Mouse (Mus musculus) heart, postnatal 0 days (tissue): ENCODE measurements at regions not wholly inside any gene's neighbourhood (a gene's known extent, or its start where the extent isn't known, plus 50 kb on each side); places are given as distances from the start of the nearest gene placed in this dataset.

Source experiments
- ATAC-seq: fragments of 200-750 bp; cut with Nextera tagmentation; 2 replicates; pipeline ENCODE4 v1.8.0; 2017; ENCODE audit warnings: low read depth, moderate number of reproducible peaks, moderate library complexity; ENCODE audit not compliant: insufficient read depth
- DNase-seq: peaks from one replicate; pipeline ENCODE4 v3.0.0-alpha.2; 2016; ENCODE audit warnings: low spot score
- H3K27ac ChIP-seq: fragments of 300-500 bp; sonication (generic); 2 replicates; pipeline ENCODE4 v1.5.1; 2014; ENCODE audit warnings: low read depth, mild to moderate bottlenecking
- H3K27me3 ChIP-seq: fragments of 300-500 bp; sonication (generic); 2 replicates; pipeline ENCODE4 v1.6.1; 2014; ENCODE audit warnings: low read length, mixed read lengths; ENCODE audit not compliant: control insufficient read depth, insufficient read depth
- H3K36me3 ChIP-seq: fragments of 300-500 bp; sonication (generic); replicated peaks from 2 replicates; pipeline ENCODE4 v1.6.1; 2014; ENCODE audit warnings: low read length, mixed read lengths; ENCODE audit not compliant: control insufficient read depth, insufficient read depth
- H3K4me1 ChIP-seq: fragments of 300-500 bp; sonication (generic); 2 replicates; pipeline ENCODE4 v1.6.1; 2014; ENCODE audit warnings: antibody characterized with exemption; ENCODE audit not compliant: control insufficient read depth, insufficient read depth
- H3K4me2 ChIP-seq: fragments of 300-500 bp; sonication (generic); 2 replicates; pipeline ENCODE4 v1.6.1; 2014; ENCODE audit warnings: low read depth, mild to moderate bottlenecking, low read length, moderate library complexity
- H3K4me3 ChIP-seq: fragments of 300-500 bp; sonication (generic); 2 replicates; pipeline ENCODE4 v1.5.1; 2014; ENCODE audit warnings: low read depth, low read length
- H3K9ac ChIP-seq: fragments of 300-500 bp; sonication (generic); replicated peaks from 2 replicates; pipeline ENCODE4 v1.6.1; 2014; ENCODE audit warnings: low read depth, low read length, mixed read lengths
- H3K9me3 ChIP-seq: fragments of 300-500 bp; sonication (generic); replicated peaks from 2 replicates; pipeline ENCODE4 v1.6.1; 2016; ENCODE audit warnings: low read length; ENCODE audit not compliant: control insufficient read depth
- CTCF ChIP-seq: IDR thresholded peaks from 2 replicates; pipeline ENCODE4 v1.5.1; 2016; ENCODE audit warnings: antibody characterized with exemption, control low read depth, low read depth
- EP300 ChIP-seq: IDR thresholded peaks from 2 replicates; pipeline ENCODE4 v1.6.1; 2016; ENCODE audit warnings: antibody characterized with exemption, low read depth
- WGBS: fragments of 180-500 bp; shearing (Covaris S2); extraction: QIAGEN DNeasy Blood & Tissue Kit; methylation state at CpG from one replicate; pipeline ENCODE4 v1.1.7; 2014; 5-methylcytosine and 5-hydroxymethylcytosine counted together

DNA sequence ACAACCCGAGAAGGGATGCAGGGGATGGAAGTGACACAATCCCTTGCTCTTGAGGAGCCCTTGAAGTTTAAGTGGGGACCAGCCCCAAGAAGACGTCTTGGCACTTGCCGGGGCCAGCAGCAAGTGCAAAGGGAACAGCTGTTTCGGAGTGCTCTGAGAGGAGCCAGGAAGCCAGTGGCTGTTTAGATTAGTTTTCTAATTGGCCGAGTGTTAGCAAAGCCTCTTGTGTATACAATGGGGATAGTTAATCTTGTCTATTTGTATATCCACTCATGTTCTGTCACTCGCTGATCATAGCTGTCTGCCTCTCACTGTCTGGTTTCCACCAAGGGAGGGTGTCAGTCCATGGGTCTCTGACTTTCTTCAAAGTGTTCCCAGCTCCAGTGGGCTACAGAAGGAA, 76.6 kb upstream of the Cdon start:
- 26% methylated on average over 6 of the region's 6 CpGs for WGBS
- TF ChIP-seq CTCF: no peak
- TF ChIP-seq EP300: no peak
- H3K4me3 ChIP-seq: no peak overlapping the region
- H3K36me3 ChIP-seq: no peaks in the 10 kb centered on the region
- DNase-seq: no peak
- H3K4me1 ChIP-seq: peaks cover 55% of the 10 kb centered on the region
- H3K9ac ChIP-seq: no peak overlapping the region
- H3K9me3 ChIP-seq: no peaks in the 10 kb centered on the region
- ATAC-seq: no peak
- no peak overlapping the region for H3K27ac ChIP-seq
- no peaks in the 10 kb centered on the region for H3K27me3 ChIP-seq
- H3K4me2 ChIP-seq: no peak overlapping the region

DNA sequence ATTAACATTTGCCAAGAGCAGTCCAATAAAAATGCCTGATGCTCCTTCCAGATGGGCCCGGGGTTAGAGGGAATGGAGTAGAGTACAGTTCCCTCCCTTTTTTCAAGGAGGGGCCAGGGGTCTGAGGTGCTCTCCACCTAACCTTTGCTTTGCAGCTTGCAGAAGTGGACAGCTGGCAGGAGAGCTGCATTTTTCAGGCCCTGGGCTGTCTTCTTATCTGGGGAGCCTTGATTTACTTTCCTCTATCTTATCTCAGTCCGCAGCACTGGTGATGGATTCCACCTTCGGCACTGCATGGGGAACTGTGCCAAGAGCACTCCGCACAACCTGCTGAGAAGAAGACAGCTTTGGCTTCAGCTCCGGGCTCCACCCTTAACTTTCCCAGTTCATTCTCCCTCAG, 74.5 kb upstream of the Cdon start:
- Histone ChIP-seq H3K36me3 (no peaks in the 10 kb centered on the region), H3K9me3 (no peaks in the 10 kb centered on the region), H3K27ac (no peak overlapping the region), H3K4me2 (no peak overlapping the region), H3K4me1 (peaks cover 35% of the 10 kb centered on the region), H3K27me3 (no peaks in the 10 kb centered on the region), H3K4me3 (no peak overlapping the region), H3K9ac (no peak overlapping the region)
- ATAC-seq: no peak
- DNase-seq: no peak
- 13% methylated on average over 5 of the region's 5 CpGs for WGBS
- TF ChIP-seq CTCF (no peak), EP300 (no peak)

DNA sequence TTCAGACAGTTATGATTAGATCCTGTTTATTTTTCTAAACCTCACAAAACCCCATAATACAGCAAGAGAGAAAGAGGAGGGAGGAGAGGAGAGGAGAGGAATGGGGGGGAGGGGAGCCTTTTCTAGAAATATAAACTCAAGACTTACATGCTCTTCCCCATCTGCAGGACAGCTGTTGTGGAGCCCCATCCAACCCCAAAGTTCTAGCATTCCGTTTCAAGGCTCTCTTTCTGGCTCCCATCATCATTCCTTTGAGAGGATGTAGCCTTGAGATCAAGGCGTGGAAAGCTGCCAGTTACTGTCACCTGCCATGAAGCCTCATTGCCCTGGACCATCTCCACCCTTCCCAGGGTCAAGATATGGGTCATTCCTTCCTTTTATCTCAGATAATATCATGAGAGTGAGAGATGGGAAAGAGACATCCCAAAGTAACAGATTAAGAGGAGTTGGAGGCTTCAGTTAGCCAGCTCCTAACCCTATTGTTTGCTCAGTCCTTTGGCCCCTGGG, 70.8 kb upstream of the Cdon start:
- 76% methylated on average over 2 of the region's 2 CpGs for WGBS
- no peak overlapping the region for H3K9ac ChIP-seq
- no peaks in the 10 kb centered on the region for H3K27me3 ChIP-seq
- H3K36me3 ChIP-seq: no peaks in the 10 kb centered on the region
- no peaks in the 10 kb centered on the region for H3K9me3 ChIP-seq
- no peak overlapping the region for H3K4me3 ChIP-seq
- no peak overlapping the region for H3K27ac ChIP-seq
- no peak for TF ChIP-seq EP300
- TF ChIP-seq CTCF: no peak
- DNase-seq (no peak), ATAC-seq (no peak)
- peaks cover 7% of the 10 kb centered on the region for H3K4me1 ChIP-seq
- H3K4me2 ChIP-seq: no peak overlapping the region

GRCm38 (mm10) chr9:35351576-35351975, 69.4 kb upstream of the Cdon start:
- TF ChIP-seq EP300 (no peak), CTCF (no peak)
- Histone ChIP-seq H3K9me3 (no peaks in the 10 kb centered on the region), H3K36me3 (no peaks in the 10 kb centered on the region), H3K4me1 (peaks cover 7% of the 10 kb centered on the region), H3K27ac (no peak overlapping the region), H3K27me3 (no peaks in the 10 kb centered on the region), H3K4me3 (no peak overlapping the region), H3K9ac (no peak overlapping the region), H3K4me2 (no peak overlapping the region)
- 52% methylated on average over 5 of the region's 5 CpGs for WGBS
- no peak for ATAC-seq
- DNase-seq: no peak

- no peak for ATAC-seq
- peaks cover 7% of the 10 kb centered on the region for H3K4me1 ChIP-seq
- H3K9ac ChIP-seq: no peak overlapping the region
- H3K27ac ChIP-seq: no peak overlapping the region
- no peaks in the 10 kb centered on the region for H3K36me3 ChIP-seq
- H3K4me2 ChIP-seq: no peak overlapping the region
- H3K4me3 ChIP-seq: no peak overlapping the region
- no peak for TF ChIP-seq CTCF
- no peak for TF ChIP-seq EP300
- H3K27me3 ChIP-seq: no peaks in the 10 kb centered on the region
- no peak for DNase-seq
- no peaks in the 10 kb centered on the region for H3K9me3 ChIP-seq
- WGBS: 27% methylated on average over 7 of the region's 7 CpGs
Measured at GRCm38 (mm10) chr9:35354652-35355130, 66.2 kb upstream of the Cdon start.

GRCm38 (mm10) chr9:35359699-35360098, 61.2 kb upstream of the Cdon start:
- Histone ChIP-seq H3K36me3 (no peaks in the 10 kb centered on the region), H3K4me1 (peaks cover 27% of the 10 kb centered on the region), H3K9me3 (no peaks in the 10 kb centered on the region), H3K27me3 (no peaks in the 10 kb centered on the region), H3K4me3 (no peak overlapping the region), H3K27ac (0 out of 2 replicates have a peak overlapping the region, but pooled peaks have one; percentile 58), H3K9ac (no peak overlapping the region), H3K4me2 (no peak overlapping the region)
- 38% methylated on average over 6 of the region's 6 CpGs for WGBS
- no peak for TF ChIP-seq CTCF
- ATAC-seq (no peak), DNase-seq (no peak)
